Mouse (Mus musculus) lung, embryonic 16.5 days (tissue): Measurements from ENCODE around the gene Scn11a. TPM values are rescaled to one million over a fixed set of nuclear protein-coding genes. Genes with fewer than 3 reads are reported as not detected.

Experiments used
- ATAC-seq: fragments of 200-750 bp; cut with Nextera tagmentation; 2 replicates; pipeline ENCODE4 v1.8.0; 2017; ENCODE audit warnings: low read depth, mild to moderate bottlenecking, moderate library complexity
- H3K27ac ChIP-seq: fragments of 300-500 bp; sonication (generic); 2 replicates; pipeline ENCODE4 v1.5.1; 2014; ENCODE audit warnings: mild to moderate bottlenecking, control low read depth, low read length
- H3K27me3 ChIP-seq: fragments of 300-500 bp; sonication (generic); 2 replicates; pipeline ENCODE4 v1.6.1; 2014; ENCODE audit warnings: low read depth, low read length, mixed read lengths; ENCODE audit not compliant: control insufficient read depth, insufficient read depth
- H3K36me3 ChIP-seq: fragments of 300-500 bp; sonication (generic); 2 replicates; pipeline ENCODE4 v1.6.1; 2014; ENCODE audit warnings: low read length; ENCODE audit not compliant: control insufficient read depth, insufficient read depth
- H3K4me1 ChIP-seq: fragments of 300-500 bp; sonication (generic); replicated peaks from 2 replicates; pipeline ENCODE4 v1.6.1; 2014; ENCODE audit warnings: low read length, mixed read lengths; ENCODE audit not compliant: control insufficient read depth, insufficient read depth
- H3K4me2 ChIP-seq: fragments of 300-500 bp; sonication (generic); 2 replicates; pipeline ENCODE4 v1.6.1; 2014; ENCODE audit warnings: low read depth, low read length, control low read depth
- H3K4me3 ChIP-seq: fragments of 300-500 bp; sonication (generic); 2 replicates; pipeline ENCODE4 v1.5.1; 2014; ENCODE audit warnings: mild to moderate bottlenecking, low read length, control low read depth
- H3K9ac ChIP-seq: fragments of 300-500 bp; sonication (generic); 2 replicates; pipeline ENCODE4 v1.6.1; 2014; ENCODE audit warnings: low read length, control low read depth
- H3K9me3 ChIP-seq: fragments of 300-500 bp; sonication (generic); 2 replicates; pipeline ENCODE4 v1.6.1; 2016; ENCODE audit warnings: low read length; ENCODE audit not compliant: control insufficient read depth
- WGBS: fragments of 180-500 bp; shearing (Covaris S2); extraction: QIAGEN DNeasy Blood & Tissue Kit; methylation state at CpG from one replicate; pipeline ENCODE4 v1.1.7; 2014; 5-methylcytosine and 5-hydroxymethylcytosine counted together
- polyA plus RNA-seq: library from polyadenylated mRNA; unstranded; fragments of >200 nt; fragmentation: Nextera tagmentation; extraction: Ambion mirVana; gene quantifications from 2 replicates; pipeline ENCODE4 v1.2.1, GENCODE M21; 2015

Gene Scn11a
- polyA plus RNA-seq, 1 experiment from 2014 or later = 0.04 TPM

GRCm38 (mm10) chr9:119842541-119843169, 17.4 kb upstream of the Scn11a start:
- WGBS = 32% methylated on average over 4 of the region's 4 CpGs
- H3K4me2 ChIP-seq = no peak overlapping the region
- no peak overlapping the region for H3K27ac ChIP-seq
- H3K4me3 ChIP-seq = no peak overlapping the region
- no peaks in the 10 kb centered on the region for H3K36me3 ChIP-seq
- no peaks in the 10 kb centered on the region for H3K27me3 ChIP-seq
- no peaks in the 10 kb centered on the region for H3K4me1 ChIP-seq
- H3K9ac ChIP-seq = no peak overlapping the region
- H3K9me3 ChIP-seq = no peaks in the 10 kb centered on the region
- no peak for ATAC-seq

- Histone ChIP-seq H3K9ac (no peak overlapping the region), H3K27ac (no peak overlapping the region), H3K27me3 (no peaks in the 10 kb centered on the region), H3K4me3 (no peak overlapping the region), H3K36me3 (no peaks in the 10 kb centered on the region), H3K4me1 (no peaks in the 10 kb centered on the region), H3K9me3 (no peaks in the 10 kb centered on the region), H3K4me2 (no peak overlapping the region)
- ATAC-seq = no peak
- 35% methylated on average over 6 of the region's 6 CpGs for WGBS
Observed at GRCm38 (mm10) chr9:119842091-119842490, 16.8 kb upstream of the Scn11a start.

- H3K4me3 ChIP-seq = no peak overlapping the region
- no peaks in the 10 kb centered on the region for H3K9me3 ChIP-seq
- H3K9ac ChIP-seq = no peak overlapping the region
- no peak for ATAC-seq
- no peaks in the 10 kb centered on the region for H3K27me3 ChIP-seq
- WGBS = 72% methylated on average over 6 of the region's 6 CpGs
- H3K4me1 ChIP-seq = no peaks in the 10 kb centered on the region
- H3K4me2 ChIP-seq = no peak overlapping the region
- H3K27ac ChIP-seq = no peak overlapping the region
- no peaks in the 10 kb centered on the region for H3K36me3 ChIP-seq
Observed at GRCm38 (mm10) chr9:119841159-119841558, 15.9 kb upstream of the Scn11a start.

- H3K9me3 ChIP-seq = no peaks in the 10 kb centered on the region
- no peak overlapping the region for H3K4me3 ChIP-seq
- no peak overlapping the region for H3K9ac ChIP-seq
- no peaks in the 10 kb centered on the region for H3K4me1 ChIP-seq
- no peak overlapping the region for H3K4me2 ChIP-seq
- WGBS = 55% methylated on average over 9 of the region's 9 CpGs
- no peaks in the 10 kb centered on the region for H3K36me3 ChIP-seq
- H3K27me3 ChIP-seq = no peaks in the 10 kb centered on the region
- no peak overlapping the region for H3K27ac ChIP-seq
- no peak for ATAC-seq
Observed at GRCm38 (mm10) chr9:119835581-119836125, 10.4 kb upstream of the Scn11a start.

GRCm38 (mm10) chr9:119831001-119831400, 5.7 kb upstream of the Scn11a start:
- H3K4me3 ChIP-seq = no peak overlapping the region
- 84% methylated on average over 2 of the region's 2 CpGs for WGBS
- H3K36me3 ChIP-seq = no peaks in the 10 kb centered on the region
- no peaks in the 10 kb centered on the region for H3K9me3 ChIP-seq
- H3K9ac ChIP-seq = no peak overlapping the region
- no peaks in the 10 kb centered on the region for H3K27me3 ChIP-seq
- no peak overlapping the region for H3K4me2 ChIP-seq
- H3K27ac ChIP-seq = no peak overlapping the region
- no peak for ATAC-seq
- H3K4me1 ChIP-seq = no peaks in the 10 kb centered on the region

- peaks cover 5% of the 10 kb centered on the region; the same call in 1 of the 2 replicates for H3K4me1 ChIP-seq
- ATAC-seq = peak; percentile 15; the same call in 1 of the 2 replicates
- no peaks in the 10 kb centered on the region for H3K36me3 ChIP-seq
- 31% methylated on average over 9 of the region's 9 CpGs for WGBS
- H3K27me3 ChIP-seq = no peaks in the 10 kb centered on the region
- no peaks in the 10 kb centered on the region for H3K9me3 ChIP-seq
- H3K4me3 ChIP-seq = no peak overlapping the region; the same call in 1 of the 2 replicates
- no peak overlapping the region for H3K9ac ChIP-seq
- peak overlapping the region; percentile 27 for H3K4me2 ChIP-seq
- H3K27ac ChIP-seq = 0 out of 2 replicates have a peak overlapping the region, but pooled peaks have one; percentile 4
Observed at GRCm38 (mm10) chr9:119823722-119824121, 1.5 kb downstream of the Scn11a start.

GRCm38 (mm10) chr9:119813631-119814030, 11.6 kb downstream of the Scn11a start:
- no peak overlapping the region for H3K4me2 ChIP-seq

GRCm38 (mm10) chr9:119806491-119806890, 18.8 kb downstream of the Scn11a start:
- no peak for ATAC-seq
- WGBS = 78% methylated on average over 2 of the region's 2 CpGs

More at GRCm38 (mm10) chr9:119813631-119814030, 11.6 kb downstream of the Scn11a start:
- H3K27me3 ChIP-seq = no peaks in the 10 kb centered on the region
- no peaks in the 10 kb centered on the region for H3K36me3 ChIP-seq
- H3K27ac ChIP-seq = no peak overlapping the region
- H3K9me3 ChIP-seq = peaks cover 3% of the 10 kb centered on the region
- H3K4me3 ChIP-seq = no peak overlapping the region
- H3K4me1 ChIP-seq = no peaks in the 10 kb centered on the region
- 89% methylated on average over 5 of the region's 5 CpGs for WGBS
- ATAC-seq = no peak
- no peak overlapping the region for H3K9ac ChIP-seq

GRCm38 (mm10) chr9:119804501-119804847, 20.8 kb downstream of the Scn11a start:
- Histone ChIP-seq H3K27ac (no peak overlapping the region), H3K4me2 (no peak overlapping the region), H3K4me1 (no peaks in the 10 kb centered on the region), H3K9me3 (no peaks in the 10 kb centered on the region), H3K9ac (no peak overlapping the region), H3K36me3 (no peaks in the 10 kb centered on the region), H3K4me3 (no peak overlapping the region), H3K27me3 (no peaks in the 10 kb centered on the region)
- WGBS = 73% methylated on average over 11 of the region's 11 CpGs
- ATAC-seq = no peak

More at GRCm38 (mm10) chr9:119806491-119806890, 18.8 kb downstream of the Scn11a start:
- Histone ChIP-seq H3K27me3 (no peaks in the 10 kb centered on the region), H3K9ac (no peak overlapping the region), H3K4me3 (no peak overlapping the region), H3K9me3 (no peaks in the 10 kb centered on the region), H3K4me2 (no peak overlapping the region), H3K27ac (no peak overlapping the region), H3K4me1 (no peaks in the 10 kb centered on the region), H3K36me3 (no peaks in the 10 kb centered on the region)
